Mouse (Mus musculus) A20 (cell line): ENCODE measurements around the gene Dgkh.

Experiments used
- DNase-seq: peaks from one replicate; pipeline ENCODE4 v3.0.0-alpha.2; 2011; ENCODE audit warnings: low read depth, low spot score

Gene Dgkh

GRCm38 (mm10) chr14:78674606-78675005 is 58.0 kb downstream of the Dgkh start:
- no peak for DNase-seq

GRCm38 (mm10) chr14:78669986-78670385 is 62.6 kb downstream of the Dgkh start:
- DNase-seq: peak; percentile 41

GRCm38 (mm10) chr14:78668291-78668690 is 64.3 kb downstream of the Dgkh start:
- peak; percentile 80 for DNase-seq

GRCm38 (mm10) chr14:78667763-78668162 is 64.8 kb downstream of the Dgkh start:
- DNase-seq: no peak

GRCm38 (mm10) chr14:78662641-78663040 is 69.9 kb downstream of the Dgkh start:
- no peak for DNase-seq

GRCm38 (mm10) chr14:78661462-78661861 is 71.1 kb downstream of the Dgkh start:
- DNase-seq: no peak

GRCm38 (mm10) chr14:78658697-78659096 is 73.9 kb downstream of the Dgkh start:
- DNase-seq: no peak

- DNase-seq: no peak
Measured at GRCm38 (mm10) chr14:78656832-78657626, 75.5 kb downstream of the Dgkh start.

GRCm38 (mm10) chr14:78654939-78655556 is 77.5 kb downstream of the Dgkh start:
- no peak for DNase-seq

- DNase-seq: no peak
Measured at GRCm38 (mm10) chr14:78654196-78654595, 78.4 kb downstream of the Dgkh start.

- DNase-seq: peak; percentile 48
Measured at GRCm38 (mm10) chr14:78653333-78653732, 79.2 kb downstream of the Dgkh start.

- no peak for DNase-seq
Measured at GRCm38 (mm10) chr14:78651696-78652095, 80.9 kb downstream of the Dgkh start.

GRCm38 (mm10) chr14:78650379-78651095 is 82.0 kb downstream of the Dgkh start:
- DNase-seq: no peak

GRCm38 (mm10) chr14:78649525-78650274 is 82.9 kb downstream of the Dgkh start:
- DNase-seq: no peak

GRCm38 (mm10) chr14:78645622-78646021 is 87.0 kb downstream of the Dgkh start:
- no peak for DNase-seq

- no peak for DNase-seq
Measured at GRCm38 (mm10) chr14:78641314-78641713, 91.3 kb downstream of the Dgkh start.

GRCm38 (mm10) chr14:78639691-78640090 is 92.9 kb downstream of the Dgkh start:
- no peak for DNase-seq

GRCm38 (mm10) chr14:78635612-78636400 is 96.8 kb downstream of the Dgkh start:
- DNase-seq: peak; percentile 9

GRCm38 (mm10) chr14:78632747-78633146 is 99.8 kb downstream of the Dgkh start:
- DNase-seq: no peak

GRCm38 (mm10) chr14:78630923-78631875 is 101.4 kb downstream of the Dgkh start:
- no peak for DNase-seq
